Mouse (Mus musculus) midbrain, postnatal 0 days (tissue): Measurements from ENCODE around the gene Zfp146. TPM values are rescaled to one million over a fixed set of nuclear protein-coding genes. Genes with fewer than 3 reads are reported as not detected.

Source experiments
- ATAC-seq: fragments of 200-750 bp; cut with Nextera tagmentation; 2 replicates; pipeline ENCODE4 v1.8.0; 2017; ENCODE audit warnings: moderate number of reproducible peaks, mild to moderate bottlenecking, moderate TSS enrichment, moderate library complexity; ENCODE audit not compliant: low FRiP score
- DNase-seq: peaks from one replicate; pipeline ENCODE4 v3.0.0-alpha.2; 2015; ENCODE audit warnings: low spot score
- H3K27ac ChIP-seq: fragments of 300-500 bp; sonication (generic); 2 replicates; pipeline ENCODE4 v1.5.1; 2014; ENCODE audit warnings: low read depth, mild to moderate bottlenecking, low read length, mixed read lengths
- H3K27me3 ChIP-seq: fragments of 300-500 bp; sonication (generic); 2 replicates; pipeline ENCODE4 v1.6.1; 2014; ENCODE audit warnings: low read length, control low read depth, mixed read lengths; ENCODE audit not compliant: insufficient read depth
- H3K36me3 ChIP-seq: fragments of 300-500 bp; sonication (generic); 2 replicates; pipeline ENCODE4 v1.6.1; 2014; ENCODE audit warnings: low read length, control low read depth, mixed read lengths; ENCODE audit not compliant: insufficient read depth
- H3K4me1 ChIP-seq: fragments of 300-500 bp; sonication (generic); 2 replicates; pipeline ENCODE4 v1.6.1; 2014; ENCODE audit warnings: mild to moderate bottlenecking, control low read depth, antibody characterized with exemption, low read length, mixed read lengths; ENCODE audit not compliant: insufficient read depth
- H3K4me2 ChIP-seq: fragments of 300-500 bp; sonication (generic); 2 replicates; pipeline ENCODE4 v1.6.1; 2014; ENCODE audit warnings: low read depth, mild to moderate bottlenecking, low read length, mixed read lengths; ENCODE audit not compliant: poor library complexity, severe bottlenecking
- H3K4me3 ChIP-seq: fragments of 300-500 bp; sonication (generic); 2 replicates; pipeline ENCODE4 v1.5.1; 2014; ENCODE audit warnings: low read depth, mild to moderate bottlenecking, low read length, moderate library complexity
- H3K9ac ChIP-seq: fragments of 300-500 bp; sonication (generic); replicated peaks from 2 replicates; pipeline ENCODE4 v1.6.1; 2014; ENCODE audit warnings: mild to moderate bottlenecking, low read length, moderate library complexity, mixed read lengths; ENCODE audit not compliant: poor library complexity, severe bottlenecking
- H3K9me3 ChIP-seq: fragments of 300-500 bp; sonication (generic); 2 replicates; pipeline ENCODE4 v1.6.1; 2016; ENCODE audit warnings: low read length, control low read depth
- CTCF ChIP-seq: IDR thresholded peaks from 2 replicates; pipeline ENCODE4 v1.5.1; 2016; ENCODE audit warnings: antibody characterized with exemption, mild to moderate bottlenecking
- WGBS: fragments of 180-500 bp; shearing (Covaris S2); extraction: QIAGEN DNeasy Blood & Tissue Kit; methylation state at CpG from one replicate; pipeline ENCODE4 v1.1.7; 2014; 5-methylcytosine and 5-hydroxymethylcytosine counted together
- polyA plus RNA-seq: library from polyadenylated mRNA; unstranded; fragments of >200 nt; fragmentation: Nextera tagmentation; extraction: Ambion mirVana; gene quantifications from 2 replicates; pipeline ENCODE4 v1.2.1, GENCODE M21; 2015
- total RNA-seq: library from RNA; depleted of rRNA; stranded (reverse); fragments of >200 nt; gene quantifications from 2 replicates; pipeline ENCODE4 v1.2.3, GENCODE M21; 2014

Zfp146 gene
- total and polyA plus RNA-seq, 2 experiments from 2014 or later = 7.2 to 49.8 TPM

DNA sequence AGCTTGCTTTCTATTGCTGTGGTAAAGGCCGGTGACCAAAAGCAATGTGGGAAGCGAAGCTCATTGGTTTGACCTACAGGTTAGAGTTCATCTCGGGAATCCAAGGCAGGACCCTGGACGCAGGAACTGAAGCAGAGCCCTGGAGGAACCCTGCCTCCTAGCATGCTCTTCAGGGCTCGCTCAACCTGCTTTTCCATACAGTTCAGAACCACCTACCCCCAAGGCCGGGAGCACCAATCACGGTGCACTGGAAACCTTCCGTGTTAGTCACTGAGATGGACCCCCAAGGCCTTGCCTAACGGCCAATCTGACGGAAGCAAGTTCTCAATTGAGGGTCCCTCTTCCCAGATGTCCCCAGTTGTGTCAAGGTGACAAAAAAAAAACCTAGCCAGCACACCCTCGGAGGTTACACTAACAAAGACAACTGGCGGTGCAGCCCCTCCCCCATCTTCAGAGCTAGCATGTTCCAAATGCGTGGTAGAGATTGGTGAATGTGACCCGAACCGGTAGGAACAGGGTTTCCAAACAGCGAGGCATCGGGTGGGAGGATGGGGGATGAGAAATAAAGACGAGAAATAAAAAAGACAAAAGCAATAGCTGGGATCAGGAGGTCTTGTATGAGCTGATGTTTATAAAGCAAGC is 30.1 kb upstream of the Zfp146 start:
- Histone ChIP-seq H3K4me2 (no peak overlapping the region), H3K9me3 (no peaks in the 10 kb centered on the region), H3K36me3 (no peaks in the 10 kb centered on the region), H3K27ac (no peak overlapping the region), H3K27me3 (no peaks in the 10 kb centered on the region), H3K4me3 (no peak overlapping the region), H3K9ac (no peak overlapping the region), H3K4me1 (no peaks in the 10 kb centered on the region)
- TF ChIP-seq CTCF = no peak
- WGBS = 80% methylated on average over 18 of the region's 18 CpGs
- DNase-seq (no peak), ATAC-seq (no peak)

DNA sequence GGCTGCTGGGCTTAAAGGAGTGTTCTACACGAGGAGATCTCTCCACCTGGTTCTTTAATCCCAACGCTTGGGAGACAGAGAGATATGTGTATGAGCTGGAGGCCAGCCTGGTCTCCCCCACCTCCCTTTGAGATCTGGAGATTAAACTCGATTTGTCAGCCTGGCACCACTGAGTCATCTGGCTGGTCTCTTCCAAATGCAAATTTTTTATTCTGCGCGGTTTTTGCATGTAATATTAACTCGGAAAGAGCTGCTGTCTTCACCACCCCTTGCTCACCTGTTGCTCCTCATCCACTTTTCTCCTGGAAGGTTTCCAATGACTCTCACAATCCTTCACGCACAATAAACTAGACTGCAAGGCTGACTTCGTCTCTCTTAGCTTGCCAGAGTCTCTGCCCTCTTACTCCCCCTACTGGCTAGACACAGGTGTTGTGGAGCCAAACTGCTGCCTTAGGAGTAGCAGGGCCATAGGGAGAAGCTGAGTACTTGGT is 29.0 kb upstream of the Zfp146 start, which contains the start of gene Capns1:
Gene Capns1, minus strand, starts transcription at position 331 of the 491 bp plus-strand sequence.
- DNase-seq (peak; percentile 93), ATAC-seq (no peak)
- Histone ChIP-seq H3K4me1 (no peaks in the 10 kb centered on the region; the same call in 1 of the 2 replicates), H3K9me3 (no peaks in the 10 kb centered on the region), H3K9ac (no peak within 1 kb of the TSS), H3K4me2 (peak within 1 kb of the TSS; percentile 28; the same call in 1 of the 2 replicates), H3K27me3 (no peaks in the 10 kb centered on the region), H3K27ac (no peak within 1 kb of the TSS), H3K36me3 (no peaks in the 10 kb centered on the region), H3K4me3 (peak within 1 kb of the TSS; percentile 15; the same call in 1 of the 2 replicates)
- TF ChIP-seq CTCF = peak; percentile 92
- 6% methylated on average over 8 of the region's 8 CpGs for WGBS

DNA sequence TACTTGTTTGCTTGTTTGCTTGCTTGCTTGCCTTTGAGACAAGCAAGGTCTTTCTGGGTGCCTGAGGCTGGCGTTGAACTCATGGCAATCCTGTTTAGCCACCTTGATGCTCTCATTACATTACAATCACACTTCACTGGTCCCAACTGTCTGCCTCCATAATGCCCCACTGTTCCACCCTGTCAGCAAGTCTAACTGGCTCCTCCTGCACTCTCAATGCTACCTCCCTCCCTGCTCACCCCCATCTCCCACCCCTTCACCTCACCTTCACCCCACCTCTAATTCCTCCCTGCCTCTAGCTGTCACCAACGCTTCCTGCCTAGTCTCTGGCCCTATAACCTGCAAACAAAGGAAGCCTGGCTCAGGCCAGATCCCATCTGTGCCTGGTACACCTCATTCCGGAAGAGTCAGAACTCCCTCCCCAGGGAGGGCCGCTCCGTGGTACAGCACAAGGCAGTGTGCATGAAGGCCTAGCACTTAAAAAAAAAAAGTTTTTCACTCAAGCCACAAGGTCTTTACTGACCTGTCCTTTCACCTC is 28.1 kb upstream of the Zfp146 start:
- H3K4me2 ChIP-seq = no peak overlapping the region
- H3K4me3 ChIP-seq = no peak overlapping the region
- no peak overlapping the region for H3K9ac ChIP-seq
- H3K27me3 ChIP-seq = no peaks in the 10 kb centered on the region
- no peak for ATAC-seq
- no peak for TF ChIP-seq CTCF
- no peaks in the 10 kb centered on the region for H3K36me3 ChIP-seq
- DNase-seq = no peak
- no peak overlapping the region for H3K27ac ChIP-seq
- H3K4me1 ChIP-seq = peaks cover 6% of the 10 kb centered on the region; the same call in 1 of the 2 replicates
- 72% methylated on average over 5 of the region's 5 CpGs for WGBS
- no peaks in the 10 kb centered on the region for H3K9me3 ChIP-seq

DNA sequence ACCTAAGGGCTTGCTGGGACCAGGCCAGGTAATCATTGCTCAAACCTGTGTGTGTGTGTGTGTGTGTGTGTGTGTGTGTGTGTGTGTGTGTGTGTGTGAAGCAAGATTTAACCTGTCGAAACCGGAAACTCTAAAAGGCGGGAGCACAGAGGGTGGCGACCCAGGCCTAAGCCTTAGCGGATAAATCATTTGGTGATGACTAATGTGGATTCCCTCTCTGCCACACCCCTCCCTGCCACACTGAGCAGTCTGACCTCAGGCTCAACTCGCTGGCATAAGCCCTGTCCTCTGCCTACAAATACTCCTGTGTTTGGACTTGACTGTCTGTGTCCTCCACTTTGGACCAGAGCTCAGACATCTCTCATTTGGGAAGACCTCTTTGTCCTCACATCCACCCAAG is 26.6 kb upstream of the Zfp146 start:
- H3K4me2 ChIP-seq = no peak overlapping the region
- H3K27me3 ChIP-seq = no peaks in the 10 kb centered on the region
- no peak overlapping the region for H3K27ac ChIP-seq
- no peak for TF ChIP-seq CTCF
- peaks cover 7% of the 10 kb centered on the region for H3K36me3 ChIP-seq
- DNase-seq (no peak), ATAC-seq (no peak)
- H3K9ac ChIP-seq = no peak overlapping the region
- H3K9me3 ChIP-seq = no peaks in the 10 kb centered on the region
- WGBS = 88% methylated on average over 6 of the region's 6 CpGs
- H3K4me3 ChIP-seq = no peak overlapping the region
- peaks cover 6% of the 10 kb centered on the region; the same call in 1 of the 2 replicates for H3K4me1 ChIP-seq

DNA sequence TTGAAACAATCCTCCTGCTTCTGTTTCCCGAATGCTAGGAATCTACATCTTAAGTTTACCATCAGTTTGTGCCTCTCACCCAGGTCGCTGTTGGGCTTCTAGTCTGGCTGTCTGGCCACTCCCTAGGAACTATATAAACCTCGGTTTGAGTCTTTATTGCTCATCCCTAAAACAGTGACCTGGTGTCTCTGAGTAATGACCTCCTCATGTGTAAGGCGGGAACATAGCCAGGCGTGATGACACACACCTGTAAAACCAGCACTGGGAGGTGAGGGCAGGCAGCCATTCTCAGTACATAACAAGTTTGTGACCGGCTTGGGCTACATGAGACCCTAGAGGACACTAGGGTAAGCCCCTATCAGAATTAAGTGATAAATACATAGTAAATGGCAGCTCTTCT is 25.9 kb upstream of the Zfp146 start:
- Histone ChIP-seq H3K27ac (peak overlapping the region; percentile 77; the same call in 1 of the 2 replicates), H3K36me3 (peaks cover 9% of the 10 kb centered on the region), H3K9ac (no peak overlapping the region), H3K9me3 (no peaks in the 10 kb centered on the region), H3K4me1 (peaks cover 6% of the 10 kb centered on the region; the same call in 1 of the 2 replicates), H3K4me2 (peak overlapping the region; percentile 53), H3K27me3 (no peaks in the 10 kb centered on the region), H3K4me3 (peak overlapping the region; percentile 75)
- no peak for TF ChIP-seq CTCF
- WGBS = 76% methylated on average over 6 of the region's 6 CpGs
- ATAC-seq (no peak), DNase-seq (no peak)

DNA sequence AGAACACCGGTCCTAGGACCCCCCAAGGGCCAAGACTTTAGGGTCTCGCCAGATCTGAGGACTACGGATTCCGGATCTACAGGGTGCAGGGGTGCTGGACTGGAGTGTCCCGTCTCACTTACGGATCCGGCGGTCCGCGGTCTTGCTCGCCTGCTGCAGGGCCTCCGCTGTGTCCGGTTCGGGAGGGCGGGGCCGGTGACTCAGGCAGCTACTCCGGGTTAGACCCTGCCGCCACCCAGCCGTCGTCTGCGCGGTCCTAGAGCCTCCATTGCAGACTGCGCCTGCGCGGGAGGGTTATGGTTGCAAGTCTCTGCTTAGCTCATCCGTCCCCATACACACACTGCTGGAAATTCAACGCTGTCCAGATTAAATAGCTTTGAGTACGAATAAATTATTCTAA is 25.3 kb upstream of the Zfp146 start:
- no peaks in the 10 kb centered on the region for H3K9me3 ChIP-seq
- H3K4me3 ChIP-seq = peak overlapping the region; percentile 75
- H3K4me1 ChIP-seq = peaks cover 6% of the 10 kb centered on the region; the same call in 1 of the 2 replicates

More for the DNA sequence above, 25.3 kb upstream of the Zfp146 start:
- WGBS = under 1% methylated on average over 28 of the region's 28 CpGs
- peak overlapping the region; percentile 79 for H3K9ac ChIP-seq
- no peak for TF ChIP-seq CTCF
- H3K27me3 ChIP-seq = no peaks in the 10 kb centered on the region
- peaks cover 13% of the 10 kb centered on the region for H3K36me3 ChIP-seq
- peak overlapping the region; percentile 77 for H3K27ac ChIP-seq
- DNase-seq (peak; percentile 97), ATAC-seq (peak; percentile 92)
- H3K4me2 ChIP-seq = peak overlapping the region; percentile 53
